Comparison of ENCODE assay signal across 8 mouse cellular contexts in the genomic region with DNA sequence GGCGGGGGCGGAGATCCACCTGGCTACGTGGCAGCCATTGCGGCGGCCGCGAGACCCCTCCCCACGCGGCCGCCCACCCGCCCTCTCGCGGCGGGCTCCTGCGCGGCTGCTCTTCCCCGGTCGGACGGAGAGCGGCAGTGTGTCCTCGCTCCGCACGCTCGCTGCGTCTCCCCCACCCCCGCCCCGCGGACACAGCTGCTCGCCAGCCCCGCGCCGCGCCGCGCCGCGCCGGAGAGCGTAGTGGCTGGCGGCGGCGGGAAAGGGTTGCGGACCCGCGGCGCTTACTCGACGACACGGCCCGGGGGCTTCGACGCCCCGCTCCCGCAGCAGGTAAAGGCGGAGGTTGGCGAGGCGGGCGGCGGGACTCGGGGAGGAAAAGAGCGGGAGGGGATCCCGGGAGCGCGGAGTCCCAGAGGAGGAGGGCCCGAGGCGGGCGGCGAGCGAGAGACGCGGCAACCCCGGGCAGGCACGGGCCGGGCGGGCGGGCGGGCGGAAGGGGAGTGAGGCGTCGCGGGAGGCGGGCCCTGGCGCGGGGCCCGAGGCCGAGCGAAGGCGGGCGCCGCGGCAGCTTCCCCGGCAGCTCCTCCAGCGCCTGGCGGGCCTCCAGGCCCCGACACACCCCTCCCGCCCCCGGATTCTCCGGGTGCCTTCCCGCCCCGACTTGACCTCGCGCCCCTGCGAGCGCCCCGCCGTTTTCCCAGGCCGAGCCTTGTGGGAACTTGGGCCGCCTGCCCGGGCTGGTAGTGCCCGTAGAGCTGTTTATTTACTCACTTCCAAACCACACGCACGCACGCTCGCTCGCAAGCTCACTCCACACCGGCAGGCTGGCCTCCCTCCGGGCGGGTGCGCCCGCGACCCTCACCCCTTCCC. TPM values are rescaled to one million over a fixed set of nuclear protein-coding genes. Genes with fewer than 3 reads are reported as not detected.
DNase-seq lines count a peak whose midpoint lies in the region; ATAC-seq lines count a peak whose summit lies in the region.

No protein-coding gene starts in this region.

- peak overlapping the region; percentile 74 for H3K4me2 ChIP-seq in hindbrain, embryonic 13.5 days

- H3K9me3 ChIP-seq in hindbrain, embryonic 13.5 days = no peaks in the 10 kb centered on the region

- H3K36me3 ChIP-seq in hindbrain, embryonic 13.5 days = no peaks in the 10 kb centered on the region

- peak overlapping the region; percentile 99 for H3K9ac ChIP-seq in hindbrain, embryonic 13.5 days

- peak; percentile 89 for ATAC-seq in hindbrain, embryonic 13.5 days (ENCODE audit: low FRiP score)

- peak overlapping the region; percentile 100 for H3K27ac ChIP-seq in hindbrain, embryonic 13.5 days

- peaks cover 15% of the 10 kb centered on the region for H3K4me1 ChIP-seq in hindbrain, embryonic 13.5 days (replicated peaks)

- DNase-seq in NIH3T3 (ENCODE audit: low read depth) = peak; percentile 90
- DNase-seq in cerebellum, adult 9-11 months = peak; percentile 79
- peak; percentile 47 to 56 for DNase-seq in frontal cortex, postnatal 14 days (ENCODE audit: low spot score in 2 of 2)
- DNase-seq in layer of hippocampus, postnatal 36 days = peak; percentile 71 to 72
- DNase-seq in lung, postnatal 25 days (ENCODE audit: low spot score) = peak; percentile 89
- peak; percentile 67 for DNase-seq in retina, adult 2 months (ENCODE audit: low read depth, low spot score)
- DNase-seq in thymus, postnatal 36 days = peak; percentile 84 to 88

- peak overlapping the region; percentile 84 for H3K4me3 ChIP-seq in hindbrain, embryonic 13.5 days

- 1% methylated on average over 66 of the region's 121 CpGs for WGBS in hindbrain, embryonic 13.5 days

- H3K27me3 ChIP-seq in hindbrain, embryonic 13.5 days = no peaks in the 10 kb centered on the region

RNA-seq across cellular contexts. Expression of gene N4bp2, which starts 0.8 kb away (rescaled TPM):
- polyA plus RNA-seq in hindbrain, embryonic 13.5 days (2015; fragmentation: Nextera tagmentation; extraction: Ambion mirVana) = 19.2 and 19.4 TPM in 2 replicates
- total RNA-seq in layer of hippocampus, postnatal 36 days (2021) = 10 to 100 TPM; 10.4 to 16.1 TPM

Comparison
In these comparisons a context has a peak if more than half of its experiments do, and no peak if none do; other contexts are left out.
1. Peak in every context shown above with its lines: DNase-seq, ATAC-seq, H3K4me3 ChIP-seq and H3K27ac ChIP-seq.